Mouse (Mus musculus) liver, embryonic 14.5 days (tissue): ENCODE measurements around the gene Tcf21.

ENCODE experiments used
- CTCF ChIP-seq: IDR thresholded peaks from 2 replicates; pipeline ENCODE4 v1.5.1; 2016; ENCODE audit warnings: antibody characterized with exemption, low read depth, control low read depth
- EP300 ChIP-seq: IDR thresholded peaks from 2 replicates; pipeline ENCODE4 v1.6.1; 2016; ENCODE audit warnings: antibody characterized with exemption, low read depth

DNA sequence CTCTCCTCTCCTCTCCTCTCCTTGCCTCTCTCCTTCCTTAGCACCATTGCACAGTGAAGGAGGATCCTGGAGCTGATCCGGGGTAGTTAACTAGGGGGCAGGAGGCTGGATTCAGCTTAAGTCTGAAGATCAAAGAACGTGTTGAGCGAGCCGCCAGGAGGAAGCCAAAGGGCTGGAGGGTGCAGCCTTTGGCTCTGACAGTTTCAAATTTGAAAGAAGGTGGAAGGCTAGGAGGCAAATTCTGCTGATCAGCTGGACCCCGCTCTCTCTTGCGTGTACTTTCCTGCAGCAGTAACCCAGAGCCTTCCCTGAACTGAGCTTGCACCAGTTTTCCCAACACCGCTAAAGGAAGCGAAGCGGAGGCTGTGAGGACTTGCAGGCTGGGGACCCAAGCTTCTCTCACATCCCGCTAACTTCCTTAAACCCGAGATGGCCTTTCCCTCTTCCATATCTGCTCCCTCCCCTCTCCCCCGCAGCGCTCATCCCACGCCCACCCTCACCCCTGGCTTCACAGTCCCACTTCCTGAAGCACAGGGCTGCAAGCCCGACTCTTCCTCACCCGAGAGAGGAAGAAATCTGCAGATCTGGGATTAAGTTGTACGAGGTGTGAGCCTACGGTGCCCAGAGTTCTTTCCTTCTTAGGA lies 6.5 kb downstream of the Tcf21 start:
- TF ChIP-seq CTCF: no peak
- no peak for TF ChIP-seq EP300
